Mouse (Mus musculus) CH12.LX (cell line): ENCODE results near the gene Rlbp1.

ENCODE experiments used
- HCFC1 ChIP-seq: IDR thresholded peaks from 2 replicates; pipeline ENCODE4 v1.6.1; 2012; ENCODE audit warnings: low read depth, mild to moderate bottlenecking, inconsistent platforms, low read length, improper control_type of control experiment
- NRF1 ChIP-seq: IDR thresholded peaks from 2 replicates; pipeline ENCODE4 v1.6.1; 2014; ENCODE audit warnings: low read depth, mild to moderate bottlenecking, inconsistent platforms, low read length, improper control_type of control experiment, moderate library complexity
- POLR2A ChIP-seq: IDR thresholded peaks from 2 replicates; pipeline ENCODE4 v1.6.1; 2011; ENCODE audit warnings: low read depth, mild to moderate bottlenecking, improper control_type of control experiment, low read length
- RAD21 ChIP-seq: IDR thresholded peaks from 2 replicates; pipeline ENCODE4 v1.6.1; 2011; ENCODE audit warnings: low read depth, mild to moderate bottlenecking, low read length, improper control_type of control experiment, moderate library complexity
- RCOR1 ChIP-seq: conservative IDR thresholded peaks from 2 replicates; pipeline ENCODE4 v1.6.1; 2012; ENCODE audit warnings: low read depth, mild to moderate bottlenecking, inconsistent platforms, low read length, improper control_type of control experiment
- USF1 ChIP-seq: IDR thresholded peaks from 2 replicates; pipeline ENCODE4 v1.6.1; 2014; ENCODE audit warnings: low read depth, mild to moderate bottlenecking, inconsistent platforms, low read length, improper control_type of control experiment

DNA sequence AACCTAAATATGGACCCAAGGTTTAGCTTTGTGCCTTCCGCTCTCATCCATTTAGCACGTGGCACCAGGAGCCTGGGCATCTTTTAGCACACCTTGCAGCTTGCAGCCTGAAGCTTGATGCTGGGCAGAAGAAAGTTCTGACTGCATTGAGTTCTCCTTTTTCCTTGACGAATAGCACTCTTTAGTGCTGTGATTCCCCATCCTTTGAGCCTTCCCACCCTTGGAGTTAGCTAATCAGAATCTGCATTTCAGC, 27.7 kb downstream of the Rlbp1 start:
- no peak for TF ChIP-seq POLR2A
- no peak for TF ChIP-seq RCOR1
- no peak for TF ChIP-seq HCFC1
- no peak for TF ChIP-seq RAD21
- no peak for TF ChIP-seq USF1
- no peak for TF ChIP-seq NRF1
